In the genomic region with DNA sequence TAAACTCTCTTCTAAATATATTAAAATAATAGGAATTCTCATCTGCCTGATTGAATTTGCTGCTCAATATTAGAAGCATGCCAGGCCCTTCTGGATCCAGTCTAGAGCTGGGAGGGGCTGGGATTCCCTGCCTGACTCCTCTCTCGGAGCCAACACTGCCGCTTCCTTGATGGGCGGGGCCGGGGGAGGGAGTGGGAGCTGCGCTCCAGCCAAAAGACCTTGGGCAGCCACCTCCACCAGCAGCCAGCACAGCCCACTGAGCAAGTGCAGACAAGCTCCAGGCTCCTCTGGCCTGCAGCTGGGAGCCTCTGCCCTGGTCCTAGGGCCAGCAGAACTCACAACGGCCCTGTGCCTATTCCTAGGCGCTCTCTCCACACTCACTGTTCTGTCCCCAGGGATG, we compare ENCODE assay signal across 9 mouse cellular contexts.
DNase-seq lines count a peak whose midpoint lies in the region; ATAC-seq and TF ChIP-seq lines count a peak whose summit lies in the region.
"Had no signal": no experiment of that assay in that cellular context is flagged by ENCODE, and none has a peak within 500 bp of the region (broad histone marks: within the 10 kb centered on the region; RNA-seq: fewer than 3 reads in every experiment).

No protein-coding gene starts in this region.

- no peak overlapping the region for H3K4me2 ChIP-seq in midbrain, postnatal 0 days (ENCODE audit: low read depth, low read length, poor library complexity, severe bottlenecking)
- H3K4me2 ChIP-seq: liver, embryonic 13.5 days had no signal

- no peaks in the 10 kb centered on the region for H3K36me3 ChIP-seq in midbrain, postnatal 0 days (ENCODE audit: insufficient read depth, low read length)
- H3K36me3 ChIP-seq: liver, embryonic 13.5 days had no signal

- peak; percentile 6 for DNase-seq in NIH3T3 (ENCODE audit: low read depth)
- DNase-seq in adrenal gland, adult 8-10 months: peak; percentile 40
- peak; percentile 51 for DNase-seq in gastrocnemius, postnatal 14 days
- peak; percentile 41 for DNase-seq in kidney, adult 9 months
- peak; percentile 55 for DNase-seq in midbrain, postnatal 0 days (ENCODE audit: low spot score)
- DNase-seq in left cerebral cortex, postnatal 14 days (ENCODE audit: low spot score in 2 of 2): no peak
- no peak for DNase-seq in thymus, postnatal 14 days
- DNase-seq: liver, embryonic 13.5 days had no signal

- intact Hi-C loops in gastrocnemius, postnatal 14 days (cut with DNase I; ENCODE audit: low total_unique reads): no loop called here
- intact Hi-C loops in left cerebral cortex, postnatal 14 days (cut with DNase I): no loop called here

- WGBS in midbrain, postnatal 0 days: 45% methylated on average over 7 of the region's 7 CpGs

- peaks cover 3% of the 10 kb centered on the region; the same call in 1 of the 2 replicates for H3K27me3 ChIP-seq in midbrain, postnatal 0 days (ENCODE audit: insufficient read depth, low read length)

- no peak overlapping the region for H3K9ac ChIP-seq in midbrain, postnatal 0 days (replicated peaks; ENCODE audit: low read length, poor library complexity, severe bottlenecking)
- H3K9ac ChIP-seq: liver, embryonic 13.5 days had no signal

- ATAC-seq in midbrain, postnatal 0 days (ENCODE audit: low FRiP score): no peak
- ATAC-seq in megakaryocyte progenitor cell, adult 5-6 weeks (replicated peaks; ENCODE audit: poor library complexity): no peak

- TF ChIP-seq CTCF in midbrain, postnatal 0 days (IDR thresholded peaks at IDR 0.05): no peak

- no peak overlapping the region for H3K27ac ChIP-seq in midbrain, postnatal 0 days (ENCODE audit: low read depth, low read length)
- H3K27ac ChIP-seq: liver, embryonic 13.5 days had no signal

- no peak overlapping the region for H3K4me3 ChIP-seq in midbrain, postnatal 0 days (ENCODE audit: low read depth, low read length)
- H3K4me3 ChIP-seq: liver, embryonic 13.5 days had no signal

- H3K9me3 ChIP-seq in midbrain, postnatal 0 days (ENCODE audit: low read length): no peaks in the 10 kb centered on the region
- H3K9me3 ChIP-seq: liver, embryonic 13.5 days had no signal

- no peaks in the 10 kb centered on the region for H3K4me1 ChIP-seq in midbrain, postnatal 0 days (ENCODE audit: insufficient read depth, low read length)
- H3K4me1 ChIP-seq: liver, embryonic 13.5 days had no signal

Comparison
In these comparisons a context has a peak if more than half of its experiments do, and no peak if none do; other contexts are left out.
1. DNase-seq: peak in NIH3T3 (single experiment), adrenal gland, adult 8-10 months (single experiment), gastrocnemius, postnatal 14 days (single experiment), kidney, adult 9 months (single experiment) and midbrain, postnatal 0 days (single experiment); none in left cerebral cortex, postnatal 14 days (0 of 2) and thymus, postnatal 14 days (single experiment).